In the genomic region with DNA sequence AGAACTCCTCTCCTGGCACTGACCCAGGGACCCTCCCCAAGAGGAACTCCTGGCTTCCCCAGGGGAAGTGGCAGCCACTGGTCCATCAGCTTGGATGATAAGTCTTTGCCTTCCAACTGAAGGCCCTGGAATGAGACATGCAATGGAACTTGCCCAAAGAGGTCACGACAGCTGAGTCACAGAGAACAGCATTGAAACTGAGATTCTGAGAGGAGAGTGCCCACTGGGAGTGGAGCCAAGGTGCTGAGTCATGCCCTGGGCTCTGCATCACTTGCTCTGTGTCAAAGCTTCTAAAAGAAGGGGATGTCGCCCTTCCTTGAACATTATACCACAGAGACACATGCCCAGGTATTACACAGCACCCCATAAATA, we compare ENCODE assay signal across 9 mouse cellular contexts.
DNase-seq lines count a peak whose midpoint lies in the region; ATAC-seq and TF ChIP-seq lines count a peak whose summit lies in the region.
"Had no signal": no experiment of that assay in that cellular context is flagged by ENCODE, and none has a peak within 500 bp of the region (broad histone marks: within the 10 kb centered on the region; RNA-seq: fewer than 3 reads in every experiment).

No protein-coding gene starts in this region.

- H3K27me3 ChIP-seq in midbrain, postnatal 0 days (ENCODE audit: insufficient read depth, low read length) = no peaks in the 10 kb centered on the region
- no peaks in the 10 kb centered on the region for H3K27me3 ChIP-seq in midbrain, embryonic 11.5 days (ENCODE audit: control insufficient read depth, insufficient read depth, low read length)
- H3K27me3 ChIP-seq in midbrain, embryonic 13.5 days = no peaks in the 10 kb centered on the region
- H3K27me3 ChIP-seq: midbrain, embryonic 12.5 days had no signal

- H3K4me3 ChIP-seq in midbrain, postnatal 0 days (ENCODE audit: low read depth, low read length) = no peak overlapping the region
- no peak overlapping the region for H3K4me3 ChIP-seq in midbrain, embryonic 11.5 days (ENCODE audit: low read depth, low read length)
- H3K4me3 ChIP-seq in midbrain, embryonic 13.5 days (replicated peaks) = no peak overlapping the region
- H3K4me3 ChIP-seq: midbrain, embryonic 12.5 days had no signal

- no peak for TF ChIP-seq CTCF in midbrain, postnatal 0 days (IDR thresholded peaks at IDR 0.05)

- no peaks in the 10 kb centered on the region for H3K36me3 ChIP-seq in midbrain, postnatal 0 days (ENCODE audit: insufficient read depth, low read length)
- no peaks in the 10 kb centered on the region for H3K36me3 ChIP-seq in midbrain, embryonic 11.5 days (ENCODE audit: control insufficient read depth, insufficient read depth, low read length)
- no peaks in the 10 kb centered on the region for H3K36me3 ChIP-seq in midbrain, embryonic 13.5 days
- H3K36me3 ChIP-seq: midbrain, embryonic 12.5 days had no signal

- H3K4me2 ChIP-seq in midbrain, postnatal 0 days (ENCODE audit: low read depth, low read length, poor library complexity, severe bottlenecking) = no peak overlapping the region
- H3K4me2 ChIP-seq in midbrain, embryonic 11.5 days = no peak overlapping the region
- no peak overlapping the region for H3K4me2 ChIP-seq in midbrain, embryonic 13.5 days (replicated peaks)
- H3K4me2 ChIP-seq: midbrain, embryonic 12.5 days had no signal

- no peak overlapping the region for H3K27ac ChIP-seq in midbrain, postnatal 0 days (ENCODE audit: low read depth, low read length)
- no peak overlapping the region for H3K27ac ChIP-seq in midbrain, embryonic 11.5 days (ENCODE audit: low read depth, low read length)
- no peak overlapping the region for H3K27ac ChIP-seq in midbrain, embryonic 13.5 days
- H3K27ac ChIP-seq: midbrain, embryonic 12.5 days had no signal

- H3K9ac ChIP-seq in midbrain, postnatal 0 days (replicated peaks; ENCODE audit: low read length, poor library complexity, severe bottlenecking) = no peak overlapping the region
- H3K9ac ChIP-seq in midbrain, embryonic 11.5 days (ENCODE audit: low read length) = no peak overlapping the region
- H3K9ac ChIP-seq in midbrain, embryonic 13.5 days (replicated peaks) = no peak overlapping the region
- H3K9ac ChIP-seq: midbrain, embryonic 12.5 days had no signal

- no peaks in the 10 kb centered on the region for H3K9me3 ChIP-seq in midbrain, postnatal 0 days (ENCODE audit: low read length)
- no peaks in the 10 kb centered on the region for H3K9me3 ChIP-seq in midbrain, embryonic 11.5 days (ENCODE audit: control insufficient read depth, low read length)
- no peaks in the 10 kb centered on the region for H3K9me3 ChIP-seq in midbrain, embryonic 13.5 days
- H3K9me3 ChIP-seq: midbrain, embryonic 12.5 days had no signal

- DNase-seq in midbrain, postnatal 0 days (ENCODE audit: low spot score) = peak; percentile 50
- no peak for DNase-seq in midbrain, embryonic 11.5 days (ENCODE audit: low spot score, missing footprints)
- DNase-seq in adrenal gland, adult 2 months = peak; percentile 97
- DNase-seq in gastrocnemius, adult 18-20 months (ENCODE audit: low spot score) = peak; percentile 95
- peak; percentile 36 to 62 for DNase-seq in kidney, postnatal 25 days
- DNase-seq in retina, postnatal 7 days (ENCODE audit: low read depth, low spot score) = peak; percentile 13

- H3K4me1 ChIP-seq in midbrain, postnatal 0 days (ENCODE audit: insufficient read depth, low read length) = peaks cover 4% of the 10 kb centered on the region; the same call in 1 of the 2 replicates
- no peaks in the 10 kb centered on the region for H3K4me1 ChIP-seq in midbrain, embryonic 11.5 days (ENCODE audit: control insufficient read depth, insufficient read depth, low read length)
- peaks cover 6% of the 10 kb centered on the region; the same call in 1 of the 2 replicates for H3K4me1 ChIP-seq in midbrain, embryonic 13.5 days (replicated peaks)

- WGBS in midbrain, postnatal 0 days = 89% methylated on average over 2 of the region's 2 CpGs
- WGBS in midbrain, embryonic 11.5 days = 92% methylated on average over 2 of the region's 2 CpGs
- WGBS in midbrain, embryonic 13.5 days = 85% methylated on average over 2 of the region's 2 CpGs

- ATAC-seq in midbrain, postnatal 0 days (ENCODE audit: low FRiP score) = peak; percentile 14; the same call in 1 of the 2 replicates
- ATAC-seq in midbrain, embryonic 11.5 days (ENCODE audit: low FRiP score) = no peak
- ATAC-seq in midbrain, embryonic 13.5 days = no peak
- ATAC-seq in CD4-positive, CD25-positive, alpha-beta regulatory T cell, adult 4 months = no peak
